Mouse (Mus musculus) small intestine, adult 2 months (tissue): Measurements from ENCODE around the gene Ppp2r5c. TPM values are rescaled to one million over a fixed set of nuclear protein-coding genes. Genes with fewer than 3 reads are reported as not detected.

Source experiments
- H3K27ac ChIP-seq: fragments of 200-500 bp; 2 replicates; pipeline ENCODE4 v1.5.1; 2012; ENCODE audit warnings: low read depth, low read length, control low read depth, inconsistent platforms; ENCODE audit not compliant: insufficient read depth
- H3K27me3 ChIP-seq: fragments of 200-500 bp; 2 replicates; pipeline ENCODE4 v1.6.1; 2012; ENCODE audit warnings: mild to moderate bottlenecking, moderate library complexity, low read length, inconsistent platforms; ENCODE audit not compliant: control insufficient read depth, insufficient read depth
- H3K36me3 ChIP-seq: fragments of 200-500 bp; 2 replicates; pipeline ENCODE4 v1.6.1; 2012; ENCODE audit warnings: mild to moderate bottlenecking, low read length, control low read depth, inconsistent platforms; ENCODE audit not compliant: control insufficient read depth, insufficient read depth
- H3K4me1 ChIP-seq: fragments of 200-500 bp; 2 replicates; pipeline ENCODE4 v1.6.1; 2012; ENCODE audit warnings: low read length, inconsistent platforms, mixed read lengths; ENCODE audit not compliant: control insufficient read depth, insufficient read depth, insufficient read length
- H3K4me3 ChIP-seq: fragments of 200-500 bp; 2 replicates; pipeline ENCODE4 v1.5.1; 2012; ENCODE audit warnings: low read depth, mild to moderate bottlenecking, control low read depth, inconsistent platforms, low read length, moderate library complexity
- CTCF ChIP-seq: fragments of 200-500 bp; IDR thresholded peaks from 2 replicates; pipeline ENCODE4 v1.5.1; 2012; ENCODE audit warnings: low read depth, mild to moderate bottlenecking, control low read depth, inconsistent platforms, low read length, moderate library complexity, mixed read lengths; ENCODE audit not compliant: insufficient replicate concordance, insufficient read length; ENCODE audit errors: extremely low read depth
- POLR2A ChIP-seq: fragments of 200-500 bp; IDR thresholded peaks from 2 replicates; pipeline ENCODE4 v1.6.1; 2012; ENCODE audit warnings: low read depth, mild to moderate bottlenecking, control low read depth, inconsistent platforms, low read length, moderate library complexity
- WGBS: fragments of 180-500 bp; shearing (Covaris S2); methylation state at CpG from one replicate; pipeline ENCODE4 v1.1.7; 2018; 5-methylcytosine and 5-hydroxymethylcytosine counted together
- polyA plus RNA-seq: library from polyadenylated mRNA; depleted of rRNA; stranded (reverse); fragments of >200 nt; gene quantifications from 2 replicates; pipeline ENCODE4 v1.2.3, GENCODE M21; 2012

The Ppp2r5c gene
- polyA plus RNA-seq, 1 experiment: 19.3 TPM

- no peak for TF ChIP-seq CTCF
- no peak for TF ChIP-seq POLR2A
- no peak overlapping the region for H3K27ac ChIP-seq
- no peaks in the 10 kb centered on the region for H3K4me1 ChIP-seq
- no peaks in the 10 kb centered on the region for H3K27me3 ChIP-seq
- peaks cover 9% of the 10 kb centered on the region; the same call in 1 of the 2 replicates for H3K36me3 ChIP-seq
- WGBS: 86% methylated on average over 2 of the region's 2 CpGs
- H3K4me3 ChIP-seq: no peak overlapping the region
Observed at GRCm38 (mm10) chr12:110533151-110533550, 86.2 kb downstream of the Ppp2r5c start.

GRCm38 (mm10) chr12:110533832-110534231 is 86.9 kb downstream of the Ppp2r5c start:
- no peak for TF ChIP-seq POLR2A
- no peak for TF ChIP-seq CTCF
- H3K27me3 ChIP-seq: no peaks in the 10 kb centered on the region
- WGBS: 87% methylated on average over 3 of the region's 3 CpGs
- peaks cover 9% of the 10 kb centered on the region; the same call in 1 of the 2 replicates for H3K36me3 ChIP-seq
- H3K27ac ChIP-seq: no peak overlapping the region
- H3K4me3 ChIP-seq: no peak overlapping the region
- H3K4me1 ChIP-seq: no peaks in the 10 kb centered on the region

GRCm38 (mm10) chr12:110535361-110535760 is 88.4 kb downstream of the Ppp2r5c start:
- TF ChIP-seq CTCF (no peak), POLR2A (no peak)
- Histone ChIP-seq H3K4me1 (no peaks in the 10 kb centered on the region), H3K27ac (no peak overlapping the region), H3K4me3 (no peak overlapping the region), H3K36me3 (peaks cover 6% of the 10 kb centered on the region; the same call in 1 of the 2 replicates), H3K27me3 (no peaks in the 10 kb centered on the region)
- WGBS: 74% methylated on average over 5 of the region's 5 CpGs

- Histone ChIP-seq H3K4me3 (no peak overlapping the region), H3K36me3 (no peaks in the 10 kb centered on the region), H3K4me1 (no peaks in the 10 kb centered on the region), H3K27me3 (no peaks in the 10 kb centered on the region), H3K27ac (no peak overlapping the region)
- TF ChIP-seq POLR2A: no peak
- 47% methylated on average over 8 of the region's 8 CpGs for WGBS
Observed at GRCm38 (mm10) chr12:110537751-110538150, 90.8 kb downstream of the Ppp2r5c start.

GRCm38 (mm10) chr12:110539346-110539745 is 92.4 kb downstream of the Ppp2r5c start:
- WGBS: 80% methylated on average over 10 of the region's 10 CpGs
- Histone ChIP-seq H3K4me1 (no peaks in the 10 kb centered on the region), H3K4me3 (no peak overlapping the region), H3K27me3 (no peaks in the 10 kb centered on the region), H3K27ac (no peak overlapping the region), H3K36me3 (0 out of 2 replicates have a peak, but pooled peaks cover 1% of the 10 kb centered on the region)
- TF ChIP-seq POLR2A: no peak
- TF ChIP-seq CTCF: no peak

- WGBS: 70% methylated on average over 9 of the region's 9 CpGs
- Histone ChIP-seq H3K27me3 (no peaks in the 10 kb centered on the region), H3K4me1 (no peaks in the 10 kb centered on the region), H3K36me3 (0 out of 2 replicates have a peak, but pooled peaks cover 1% of the 10 kb centered on the region), H3K27ac (no peak overlapping the region), H3K4me3 (no peak overlapping the region)
- TF ChIP-seq POLR2A (no peak), CTCF (no peak)
Observed at GRCm38 (mm10) chr12:110539798-110540197, 92.9 kb downstream of the Ppp2r5c start.

GRCm38 (mm10) chr12:110540273-110540672 is 93.4 kb downstream of the Ppp2r5c start:
- H3K4me1 ChIP-seq: no peaks in the 10 kb centered on the region
- H3K27me3 ChIP-seq: no peaks in the 10 kb centered on the region
- no peak overlapping the region for H3K27ac ChIP-seq
- no peak overlapping the region for H3K4me3 ChIP-seq
- TF ChIP-seq POLR2A (no peak), CTCF (no peak)
- peaks cover 1% of the 10 kb centered on the region; the same call in 1 of the 2 replicates for H3K36me3 ChIP-seq
- WGBS: 91% methylated on average over 8 of the region's 8 CpGs

GRCm38 (mm10) chr12:110541001-110541400 is 94.1 kb downstream of the Ppp2r5c start:
- Histone ChIP-seq H3K36me3 (peaks cover 8% of the 10 kb centered on the region), H3K4me1 (no peaks in the 10 kb centered on the region), H3K4me3 (no peak overlapping the region), H3K27me3 (no peaks in the 10 kb centered on the region), H3K27ac (no peak overlapping the region)
- TF ChIP-seq POLR2A: no peak
- TF ChIP-seq CTCF: no peak
- WGBS: 89% methylated on average over 8 of the region's 8 CpGs
